Mouse (Mus musculus): ENCODE measurements around the gene Gstt2. TPM values are rescaled to one million over a fixed set of nuclear protein-coding genes. Genes with fewer than 3 reads are reported as not detected.

Gstt2 gene
- polyA plus RNA-seq, 1 experiment from 2014 or later: 11.3 TPM

DNA sequence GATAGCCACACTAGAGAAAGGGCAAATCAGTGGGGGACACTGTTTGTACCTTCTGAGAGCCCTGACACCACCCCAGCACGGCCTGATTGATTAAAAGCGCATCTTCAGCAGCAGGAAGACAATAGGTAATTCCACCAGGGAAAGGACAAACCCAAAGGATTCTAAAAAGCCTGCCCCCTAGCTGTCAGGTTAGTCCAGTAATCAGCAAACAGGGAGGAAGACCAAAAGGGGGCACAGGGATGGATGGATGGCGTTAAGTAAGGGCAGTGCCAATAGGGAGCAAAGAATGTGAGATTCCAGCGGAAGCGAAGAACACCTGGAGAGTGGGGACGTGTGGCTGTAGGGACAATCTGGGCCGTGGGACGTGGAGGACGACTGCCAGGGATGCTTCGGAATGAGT is 18.6 kb downstream of the Gstt2 start:
- Histone ChIP-seq H3K27ac (no peak overlapping the region), H3K27me3 (no peaks in the 10 kb centered on the region), H3K9ac (no peak overlapping the region), H3K4me3 (no peak overlapping the region), H3K9me3 (no peaks in the 10 kb centered on the region), H3K4me1 (no peaks in the 10 kb centered on the region), H3K36me3 (no peaks in the 10 kb centered on the region), H3K4me2 (no peak overlapping the region)
- ATAC-seq (ENCODE audit: insufficient number of reproducible peaks, low FRiP score, low TSS enrichment, low read depth): no peak
- WGBS: 65% methylated on average over 10 of the region's 10 CpGs

DNA sequence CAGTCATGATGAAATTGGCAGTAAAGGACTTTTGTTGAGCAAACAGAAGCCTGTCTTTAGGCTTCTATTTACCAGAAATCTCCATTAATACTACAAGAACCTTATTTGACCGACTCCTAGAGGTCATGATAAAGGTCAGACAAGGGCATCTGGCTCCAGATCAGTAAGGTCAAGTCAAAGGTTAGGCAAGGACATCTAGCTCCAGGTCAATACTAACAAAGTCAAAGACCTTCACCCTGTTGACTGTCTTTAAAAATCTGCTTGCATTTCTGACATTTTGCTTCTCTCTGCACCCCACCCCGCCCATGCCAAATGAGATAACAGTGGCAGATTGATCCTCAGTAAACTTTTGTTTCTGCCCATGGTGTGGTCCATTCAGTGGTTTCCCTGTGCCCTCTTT is 33.0 kb downstream of the Gstt2 start:
- WGBS: 61% methylated on average over 2 of the region's 2 CpGs
- Histone ChIP-seq H3K27me3 (no peaks in the 10 kb centered on the region), H3K4me1 (no peaks in the 10 kb centered on the region), H3K9ac (no peak overlapping the region), H3K4me2 (no peak overlapping the region), H3K27ac (no peak overlapping the region), H3K9me3 (no peaks in the 10 kb centered on the region), H3K36me3 (no peaks in the 10 kb centered on the region), H3K4me3 (no peak overlapping the region)
- ATAC-seq (ENCODE audit: insufficient number of reproducible peaks, low FRiP score, low TSS enrichment, low read depth): no peak

DNA sequence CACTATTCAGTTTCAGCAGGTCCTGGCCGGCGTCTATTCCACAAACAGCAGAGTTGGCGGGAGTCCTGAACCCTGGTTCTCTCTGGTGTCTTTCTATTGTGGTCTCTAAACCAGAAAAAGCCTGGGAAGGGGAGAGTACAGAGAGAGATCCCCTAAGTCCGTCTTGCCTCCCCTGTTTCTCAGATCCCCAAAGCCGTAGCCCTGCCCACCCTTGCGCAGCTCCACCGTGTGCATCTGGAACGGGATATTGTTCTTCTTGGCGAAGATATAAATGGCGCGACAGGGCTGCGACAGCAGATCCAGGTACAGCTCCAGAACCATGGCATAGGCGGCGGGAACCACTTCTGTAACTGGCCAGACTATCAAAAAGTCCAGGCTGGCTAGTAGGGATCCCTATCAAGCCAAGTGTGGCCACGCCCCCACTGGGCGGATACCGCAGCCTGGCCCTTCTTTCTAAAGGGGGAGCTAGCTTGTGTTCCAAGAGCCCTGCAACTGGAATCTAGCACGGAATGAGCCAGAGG is 39.0 kb downstream of the Gstt2 start, which contains the start of gene Gstt1:
Gene Gstt1, minus strand, starts transcription at position 409 of the 521 bp plus-strand sequence.
- no peaks in the 10 kb centered on the region for H3K36me3 ChIP-seq
- WGBS: 1% methylated on average over 18 of the region's 18 CpGs
- H3K4me1 ChIP-seq: peaks cover 38% of the 10 kb centered on the region
- peak within 1 kb of the TSS; percentile 59 for H3K27ac ChIP-seq
- ATAC-seq (ENCODE audit: insufficient number of reproducible peaks, low FRiP score, low TSS enrichment, low read depth): peak; percentile 41; the same call in 1 of the 2 replicates
- H3K4me3 ChIP-seq: peak within 1 kb of the TSS; percentile 49
- peak within 1 kb of the TSS; percentile 85 for H3K4me2 ChIP-seq
- H3K27me3 ChIP-seq: peaks cover 5% of the 10 kb centered on the region; the same call in 1 of the 2 replicates
- H3K9ac ChIP-seq: peak within 1 kb of the TSS; percentile 33
- no peaks in the 10 kb centered on the region for H3K9me3 ChIP-seq

DNA sequence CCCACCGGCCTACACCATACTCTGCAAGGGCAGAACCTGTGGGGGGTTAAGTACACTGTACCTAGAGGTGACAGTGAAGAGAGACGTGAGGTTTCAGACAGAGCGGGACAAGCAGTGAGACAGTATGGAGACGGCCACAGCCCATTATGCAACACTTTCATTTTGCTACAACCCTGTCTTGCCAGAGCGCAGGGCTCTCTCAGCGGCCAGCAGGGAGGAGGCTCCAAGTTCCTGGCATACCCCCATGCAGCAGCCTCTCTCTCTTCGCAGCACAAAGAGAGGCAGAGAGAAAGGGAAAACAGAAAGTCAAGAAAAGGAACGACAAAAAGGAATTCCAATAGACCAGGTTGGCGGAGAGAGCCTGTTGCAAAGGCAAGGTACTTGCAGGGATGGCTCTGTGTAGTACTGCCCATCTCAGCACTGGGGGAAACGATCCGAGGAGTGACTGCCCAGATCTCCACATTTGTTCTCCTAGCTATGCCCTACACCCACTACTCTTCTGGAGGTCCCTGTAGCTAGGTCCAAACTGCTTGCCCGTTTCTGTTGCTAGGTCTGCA is 39.5 kb downstream of the Gstt2 start:
- WGBS: 2% methylated on average over 12 of the region's 12 CpGs
- peak overlapping the region; percentile 59 for H3K27ac ChIP-seq

DNA sequence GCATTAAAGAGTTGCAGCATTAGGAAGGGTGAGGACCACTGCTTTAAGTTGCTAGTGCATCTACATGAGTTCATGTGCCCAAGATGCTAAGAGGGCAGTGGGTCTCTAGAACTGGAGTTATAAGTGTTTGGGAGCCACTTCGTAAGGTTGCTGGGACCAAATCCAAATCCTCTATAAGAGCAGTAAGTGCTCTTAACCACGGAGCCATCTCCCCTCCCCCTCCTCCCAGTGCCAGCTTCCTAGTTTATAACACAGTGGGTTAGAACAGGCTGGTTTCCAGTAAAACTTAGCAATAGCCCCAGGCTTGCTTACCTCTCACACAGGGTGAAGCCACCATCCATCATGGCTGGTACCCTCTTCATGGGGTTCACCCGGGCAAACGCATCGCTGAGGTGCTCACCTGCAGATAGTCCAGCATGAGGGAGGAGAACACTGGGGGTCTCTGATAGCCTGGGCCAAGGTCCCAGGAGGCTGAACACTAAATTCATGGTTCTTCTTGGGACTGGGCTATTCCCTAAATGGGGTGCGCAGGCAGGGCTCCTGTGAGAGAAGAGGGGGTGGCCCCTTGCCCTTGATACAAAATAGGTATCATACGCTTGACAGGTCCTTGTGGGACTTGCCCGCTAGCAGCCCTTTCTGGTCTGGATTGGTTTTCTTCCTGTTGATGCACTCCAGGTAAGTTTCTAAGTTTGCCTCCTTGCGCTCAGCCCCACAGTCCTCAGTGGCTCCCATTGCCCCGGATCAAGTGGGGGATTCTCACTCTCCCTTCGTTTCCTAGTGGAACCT is 40.3 kb downstream of the Gstt2 start:
- ATAC-seq (ENCODE audit: insufficient number of reproducible peaks, low FRiP score, low TSS enrichment, low read depth): no peak

More for the DNA sequence above, 39.5 kb downstream of the Gstt2 start:
- Histone ChIP-seq H3K27me3 (peaks cover 5% of the 10 kb centered on the region; the same call in 1 of the 2 replicates), H3K9ac (peak overlapping the region; percentile 33), H3K4me2 (peak overlapping the region; percentile 85), H3K4me3 (peak overlapping the region; percentile 49), H3K9me3 (no peaks in the 10 kb centered on the region), H3K36me3 (no peaks in the 10 kb centered on the region), H3K4me1 (peaks cover 38% of the 10 kb centered on the region)
- 0 out of 2 replicates have a peak, but pooled peaks have one; percentile 25 for ATAC-seq (ENCODE audit: insufficient number of reproducible peaks, low FRiP score, low TSS enrichment, low read depth)

DNA sequence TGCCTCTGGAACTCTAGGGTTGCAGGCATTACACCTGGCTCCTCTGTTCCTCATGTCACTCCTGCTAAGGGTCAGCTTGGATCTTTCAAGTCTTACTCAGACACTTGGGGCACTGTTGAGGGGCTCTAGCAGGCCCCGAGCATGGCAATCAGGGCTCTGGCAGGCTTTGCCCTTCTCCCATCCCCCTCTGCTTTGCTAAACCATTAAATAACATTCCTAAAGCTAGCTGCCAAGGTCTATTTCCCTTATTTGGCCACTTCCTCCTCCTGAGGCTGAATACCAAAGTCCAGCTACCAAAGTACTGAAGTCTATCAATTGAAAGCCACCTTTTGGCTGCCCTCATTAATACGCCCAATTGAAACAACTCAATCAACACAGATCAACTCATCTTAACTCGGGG is 42.3 kb downstream of the Gstt2 start:
- Histone ChIP-seq H3K4me3 (no peak overlapping the region), H3K27me3 (peaks cover 5% of the 10 kb centered on the region; the same call in 1 of the 2 replicates), H3K27ac (no peak overlapping the region), H3K9me3 (no peaks in the 10 kb centered on the region), H3K9ac (no peak overlapping the region), H3K4me2 (no peak overlapping the region), H3K36me3 (no peaks in the 10 kb centered on the region), H3K4me1 (peaks cover 38% of the 10 kb centered on the region)
- WGBS: 34% methylated on average over 3 of the region's 3 CpGs
- ATAC-seq (ENCODE audit: insufficient number of reproducible peaks, low FRiP score, low TSS enrichment, low read depth): no peak

More for the DNA sequence above, 40.3 kb downstream of the Gstt2 start:
- WGBS: 42% methylated on average over 11 of the region's 11 CpGs
- Histone ChIP-seq H3K36me3 (no peaks in the 10 kb centered on the region), H3K9me3 (no peaks in the 10 kb centered on the region), H3K27me3 (peaks cover 5% of the 10 kb centered on the region; the same call in 1 of the 2 replicates), H3K27ac (no peak overlapping the region), H3K4me3 (peak overlapping the region; percentile 49), H3K4me1 (peaks cover 38% of the 10 kb centered on the region), H3K4me2 (peak overlapping the region; percentile 85), H3K9ac (0 out of 2 replicates have a peak overlapping the region, but pooled peaks have one; percentile 33)

DNA sequence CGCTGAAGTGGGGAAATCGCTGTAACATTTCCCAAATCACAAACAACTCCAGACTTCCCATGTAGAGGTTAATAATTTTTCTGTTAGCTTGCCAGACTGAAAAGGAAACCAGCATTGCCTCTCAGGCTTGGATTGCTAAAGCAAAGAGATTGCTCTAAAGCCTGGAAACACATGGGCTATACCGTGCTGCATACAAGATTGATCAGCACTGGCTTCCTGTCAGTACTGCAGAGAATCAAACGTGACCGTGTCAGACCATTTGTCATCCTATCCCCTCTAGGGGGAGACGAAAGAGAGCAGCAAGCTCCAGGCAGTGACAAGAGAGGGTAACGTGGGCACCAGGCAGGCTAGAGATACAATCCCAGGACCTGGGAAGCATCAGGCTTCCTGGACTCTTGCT is 46.5 kb downstream of the Gstt2 start:
- no peak for ATAC-seq (ENCODE audit: insufficient number of reproducible peaks, low FRiP score, low TSS enrichment, low read depth)
- Histone ChIP-seq H3K4me3 (no peak overlapping the region), H3K36me3 (no peaks in the 10 kb centered on the region), H3K9ac (no peak overlapping the region), H3K27ac (no peak overlapping the region), H3K4me2 (no peak overlapping the region), H3K27me3 (no peaks in the 10 kb centered on the region), H3K9me3 (no peaks in the 10 kb centered on the region), H3K4me1 (peaks cover 18% of the 10 kb centered on the region)
- 17% methylated on average over 7 of the region's 7 CpGs for WGBS

DNA sequence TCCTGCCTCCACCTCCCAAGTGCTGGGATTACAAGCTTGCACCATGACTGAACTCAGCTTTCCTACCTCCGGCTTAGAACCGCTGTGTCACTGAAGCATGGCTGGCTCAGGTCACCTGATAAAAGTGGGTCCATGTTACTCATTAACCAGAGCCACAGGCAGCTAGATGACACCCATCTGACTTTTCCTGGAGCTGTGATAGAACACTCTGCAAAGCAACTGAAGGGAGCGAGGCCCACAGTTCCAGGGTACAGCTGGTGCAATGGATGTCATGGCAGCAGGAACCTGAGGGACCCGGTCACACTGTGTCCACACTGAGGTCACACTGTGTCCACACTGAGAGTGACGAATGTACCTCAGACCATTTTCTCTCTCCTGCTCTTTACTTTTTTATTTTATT is 47.4 kb downstream of the Gstt2 start:
- H3K27me3 ChIP-seq: no peaks in the 10 kb centered on the region
- no peak overlapping the region for H3K4me2 ChIP-seq
- WGBS: 86% methylated on average over 5 of the region's 5 CpGs
- no peaks in the 10 kb centered on the region for H3K36me3 ChIP-seq
- peaks cover 10% of the 10 kb centered on the region for H3K4me1 ChIP-seq
- H3K9ac ChIP-seq: no peak overlapping the region
- no peaks in the 10 kb centered on the region for H3K9me3 ChIP-seq
- H3K27ac ChIP-seq: no peak overlapping the region
- ATAC-seq (ENCODE audit: insufficient number of reproducible peaks, low FRiP score, low TSS enrichment, low read depth): no peak
- H3K4me3 ChIP-seq: no peak overlapping the region

DNA sequence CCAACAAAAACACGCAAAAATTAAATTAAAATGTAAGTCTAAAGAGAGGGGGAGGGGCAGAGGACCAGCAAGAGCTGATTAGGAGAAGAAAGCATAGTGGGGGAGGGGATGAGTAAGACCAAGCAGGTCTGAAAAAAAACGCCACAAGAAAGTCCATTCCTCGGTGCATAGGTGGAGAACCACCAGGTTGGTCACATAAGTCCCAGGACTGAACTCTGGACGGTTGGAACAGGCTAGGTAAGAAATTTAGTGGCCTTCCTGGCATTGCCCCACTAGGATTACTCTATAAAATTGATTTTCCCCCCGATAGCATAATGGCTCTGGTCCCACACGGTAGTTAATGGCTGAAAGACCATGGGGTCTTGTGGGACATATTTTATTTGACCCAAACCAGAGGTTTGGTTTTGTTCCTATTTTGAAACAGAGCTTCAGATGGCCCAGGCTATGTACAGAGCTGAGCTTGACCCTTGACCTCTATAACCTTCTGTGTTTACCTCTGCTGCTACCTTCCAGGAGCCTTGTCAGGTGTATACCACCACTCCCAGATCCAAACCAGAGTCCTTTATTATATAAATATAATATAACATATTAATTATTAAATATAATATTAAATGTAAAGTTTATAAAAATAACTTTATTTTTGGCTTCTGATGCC is 48.0 kb downstream of the Gstt2 start:
- Histone ChIP-seq H3K4me1 (0 out of 2 replicates have a peak, but pooled peaks cover 4% of the 10 kb centered on the region), H3K27me3 (no peaks in the 10 kb centered on the region), H3K9ac (no peak overlapping the region), H3K36me3 (no peaks in the 10 kb centered on the region), H3K4me3 (no peak overlapping the region), H3K9me3 (no peaks in the 10 kb centered on the region), H3K4me2 (no peak overlapping the region), H3K27ac (no peak overlapping the region)
- WGBS: 70% methylated on average over 6 of the region's 6 CpGs
- no peak for ATAC-seq (ENCODE audit: insufficient number of reproducible peaks, low FRiP score, low TSS enrichment, low read depth)

DNA sequence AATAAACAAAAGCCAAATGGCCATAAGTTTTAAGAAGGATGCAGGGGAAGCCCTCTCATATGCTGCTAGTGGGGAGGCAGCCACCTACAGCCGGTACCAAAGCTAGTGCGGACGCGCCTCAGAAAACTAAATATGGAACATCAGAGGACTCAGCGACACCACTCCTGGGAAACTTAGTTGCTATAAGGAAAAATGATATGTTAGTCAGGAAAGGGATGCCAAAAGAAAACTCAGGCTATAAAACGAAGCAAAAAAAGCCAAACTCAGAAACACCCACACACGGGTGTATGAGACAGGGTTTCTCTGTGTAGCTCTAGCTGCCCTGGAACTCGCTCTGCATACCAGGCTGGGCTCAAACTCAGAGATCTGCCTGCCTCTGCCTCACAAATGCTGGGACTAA is 48.9 kb downstream of the Gstt2 start:
- Histone ChIP-seq H3K36me3 (no peaks in the 10 kb centered on the region), H3K4me2 (no peak overlapping the region), H3K4me1 (no peaks in the 10 kb centered on the region), H3K27me3 (no peaks in the 10 kb centered on the region), H3K9ac (no peak overlapping the region), H3K9me3 (no peaks in the 10 kb centered on the region), H3K27ac (no peak overlapping the region), H3K4me3 (no peak overlapping the region)
- 90% methylated on average over 8 of the region's 8 CpGs for WGBS
- no peak for ATAC-seq (ENCODE audit: insufficient number of reproducible peaks, low FRiP score, low TSS enrichment, low read depth)

DNA sequence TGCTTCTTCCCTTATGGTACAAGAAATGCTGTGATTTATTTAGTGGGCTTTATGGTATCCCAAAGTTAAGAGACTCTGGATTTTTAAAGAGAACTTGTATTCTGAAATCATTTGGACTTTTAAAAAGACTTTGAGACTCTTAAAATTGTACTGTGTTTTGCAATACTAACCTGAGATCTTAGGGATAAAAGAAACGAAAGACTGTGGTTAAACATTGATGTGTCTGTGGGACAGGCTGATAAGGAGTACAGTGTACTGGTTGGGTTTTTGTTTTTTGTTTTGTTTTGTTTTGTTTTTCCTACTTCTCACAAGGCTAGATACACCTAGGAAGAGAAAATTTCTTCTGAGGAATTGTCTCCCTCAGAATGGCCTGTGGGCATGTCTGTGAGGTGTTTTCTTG is 51.8 kb downstream of the Gstt2 start:
- H3K4me3 ChIP-seq: no peak overlapping the region
- no peaks in the 10 kb centered on the region for H3K27me3 ChIP-seq
- no peak overlapping the region for H3K4me2 ChIP-seq
- no peak overlapping the region for H3K27ac ChIP-seq
- no peak for ATAC-seq (ENCODE audit: insufficient number of reproducible peaks, low FRiP score, low TSS enrichment, low read depth)
- H3K9ac ChIP-seq: no peak overlapping the region
- no peaks in the 10 kb centered on the region for H3K36me3 ChIP-seq
- WGBS: 70% methylated on average over 1 of the region's 1 CpGs
- peaks cover 6% of the 10 kb centered on the region for H3K4me1 ChIP-seq
- no peaks in the 10 kb centered on the region for H3K9me3 ChIP-seq

All from limb, embryonic 15.5 days (tissue).